Mouse (Mus musculus): Measurements from ENCODE around the gene 6030452D12Rik.

6030452D12Rik gene

GRCm38 (mm10) chr8:106500018-106500685 is at the start of gene 6030452D12Rik:
Gene 6030452D12Rik, plus strand, starts transcription at chr8:106500522.
- no peak for DNase-seq (ENCODE audit: low spot score)

- DNase-seq (ENCODE audit: low spot score) = no peak
These were observed 48.8 kb upstream of the 6030452D12Rik start for GRCm38 (mm10) chr8:106451301-106452085.

GRCm38 (mm10) chr8:106452701-106453481 is 47.4 kb upstream of the 6030452D12Rik start:
- no peak for DNase-seq (ENCODE audit: low spot score)

- no peak for DNase-seq (ENCODE audit: low spot score)
These were observed 46.3 kb upstream of the 6030452D12Rik start for GRCm38 (mm10) chr8:106454036-106454435.

- no peak for DNase-seq (ENCODE audit: low spot score)
These were observed 38.2 kb upstream of the 6030452D12Rik start for GRCm38 (mm10) chr8:106462131-106462530.

- DNase-seq (ENCODE audit: low spot score) = no peak
These were observed 36.5 kb upstream of the 6030452D12Rik start for GRCm38 (mm10) chr8:106463795-106464194.

GRCm38 (mm10) chr8:106469485-106469884 is 30.8 kb upstream of the 6030452D12Rik start:
- DNase-seq (ENCODE audit: low spot score) = no peak

GRCm38 (mm10) chr8:106474001-106474400 is 26.3 kb upstream of the 6030452D12Rik start:
- DNase-seq (ENCODE audit: low spot score) = no peak

- DNase-seq (ENCODE audit: low spot score) = no peak
These were observed 3.9 kb downstream of the 6030452D12Rik start for GRCm38 (mm10) chr8:106504241-106504640.

GRCm38 (mm10) chr8:106505328-106505965 is 5.1 kb downstream of the 6030452D12Rik start:
- no peak for DNase-seq (ENCODE audit: low spot score)

GRCm38 (mm10) chr8:106506106-106506505 is 5.8 kb downstream of the 6030452D12Rik start:
- DNase-seq (ENCODE audit: low spot score) = no peak

GRCm38 (mm10) chr8:106507761-106508331 is 7.5 kb downstream of the 6030452D12Rik start:
- DNase-seq (ENCODE audit: low spot score) = no peak

- no peak for DNase-seq (ENCODE audit: low spot score)
These were observed 8.1 kb downstream of the 6030452D12Rik start for GRCm38 (mm10) chr8:106508456-106508855.

GRCm38 (mm10) chr8:106509079-106509780 is 8.9 kb downstream of the 6030452D12Rik start:
- no peak for DNase-seq (ENCODE audit: low spot score)

- DNase-seq (ENCODE audit: low spot score) = peak; percentile 45
These were observed 10.1 kb downstream of the 6030452D12Rik start, which contains the start of gene Cdh3 for GRCm38 (mm10) chr8:106510365-106510975. Gene Cdh3, plus strand, starts transcription at chr8:106510891.

GRCm38 (mm10) chr8:106511065-106511501 is 10.8 kb downstream of the 6030452D12Rik start:
- DNase-seq (ENCODE audit: low spot score) = no peak

GRCm38 (mm10) chr8:106511531-106512041 is 11.3 kb downstream of the 6030452D12Rik start:
- DNase-seq (ENCODE audit: low spot score) = no peak

- no peak for DNase-seq (ENCODE audit: low spot score)
These were observed 12.3 kb downstream of the 6030452D12Rik start for GRCm38 (mm10) chr8:106512475-106513150.

- DNase-seq (ENCODE audit: low spot score) = no peak
These were observed 15.7 kb downstream of the 6030452D12Rik start for GRCm38 (mm10) chr8:106515946-106516479.
